ENCODE assay signal across 1 mouse cellular context in the genomic region with DNA sequence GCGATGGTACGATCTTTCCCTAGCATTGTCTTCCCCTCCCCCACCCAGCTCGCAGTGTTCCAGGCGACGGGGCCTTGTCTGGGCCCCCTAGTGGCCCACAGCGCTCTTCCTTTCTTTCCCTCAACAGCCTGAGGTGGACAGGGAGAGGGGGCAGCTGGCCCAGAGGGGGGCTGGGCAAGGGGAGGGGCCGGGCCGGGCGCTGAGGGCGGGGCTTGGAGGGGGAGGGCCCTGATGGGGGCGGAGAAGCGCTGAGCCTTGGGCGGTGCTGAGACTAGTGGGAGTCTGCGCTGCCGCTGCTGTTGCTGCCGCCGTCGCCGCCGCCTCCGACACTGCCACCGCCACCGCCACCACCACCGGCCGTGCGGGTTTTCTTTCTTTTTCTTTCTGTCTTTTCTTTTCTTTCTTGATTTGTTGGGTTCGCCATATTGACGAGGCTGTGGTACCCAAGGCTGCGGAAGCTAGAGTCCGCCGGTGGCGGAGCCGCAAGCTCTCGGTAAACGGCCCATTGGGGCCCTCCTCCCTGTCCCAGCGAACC.
TF ChIP-seq lines count a peak whose summit lies in the region.

A gene (plus strand): TSS at position 258 of the 535 bp plus-strand sequence.

TF ChIP-seq in MEL, 35 proteins besides CTCF, POLR2A, EP300 and RAD21 (continued from another document):
- TF ChIP-seq ZMIZ1 (IDR thresholded peaks at IDR 0.05; ENCODE audit: low read depth, low read length) (peak; percentile 85), ETS1 (IDR thresholded peaks at IDR 0.05; ENCODE audit: low read depth, low read length) (0 out of 2 replicates have a peak, but pooled peaks have one; percentile 20), ZC3H11A (IDR thresholded peaks at IDR 0.05; ENCODE audit: low read depth, low read length) (peak; percentile 19; the same call in 1 of the 2 replicates), MAFK (IDR thresholded peaks at IDR 0.05; ENCODE audit: borderline replicate concordance, low read depth, low read length) (no peak), TBP (IDR thresholded peaks at IDR 0.05; ENCODE audit: low read depth, low read length) (no peak), MEF2A (IDR thresholded peaks at IDR 0.05; ENCODE audit: extremely low read depth, insufficient replicate concordance, low read depth, low read length, poor library complexity, severe bottlenecking) (no peak)
